Mouse (Mus musculus) limb, embryonic 15.5 days (tissue): ENCODE measurements at regions not wholly inside any gene's neighbourhood (a gene's known extent, or its start where the extent isn't known, plus 50 kb on each side); places are given as distances from the start of the nearest gene placed in this dataset.
A peak's percentile ranks its signal among the peaks of the same experiment; 100 is the strongest.

Experiments
- ATAC-seq: fragments of 200-750 bp; cut with Nextera tagmentation; 2 replicates; pipeline ENCODE4 v1.8.0; 2017; ENCODE audit warnings: low read depth, moderate TSS enrichment; ENCODE audit not compliant: insufficient number of reproducible peaks, low FRiP score, low TSS enrichment
- H3K27ac ChIP-seq: fragments of 300-500 bp; sonication (generic); 2 replicates; pipeline ENCODE4 v1.5.1; 2015; ENCODE audit warnings: moderate library complexity, mild to moderate bottlenecking, inconsistent platforms
- H3K27me3 ChIP-seq: fragments of 300-500 bp; sonication (generic); 2 replicates; pipeline ENCODE4 v1.6.1; 2015; ENCODE audit warnings: inconsistent platforms
- H3K36me3 ChIP-seq: fragments of 300-500 bp; sonication (generic); 2 replicates; pipeline ENCODE4 v1.6.1; 2015; ENCODE audit warnings: inconsistent platforms
- H3K4me1 ChIP-seq: fragments of 300-500 bp; sonication (generic); 2 replicates; pipeline ENCODE4 v1.6.1; 2015; ENCODE audit warnings: inconsistent platforms
- H3K4me2 ChIP-seq: fragments of 300-500 bp; sonication (generic); 2 replicates; pipeline ENCODE4 v1.6.1; 2015; ENCODE audit warnings: mild to moderate bottlenecking, inconsistent platforms
- H3K4me3 ChIP-seq: fragments of 300-500 bp; sonication (generic); 2 replicates; pipeline ENCODE4 v1.5.1; 2015; ENCODE audit warnings: mild to moderate bottlenecking, inconsistent platforms
- H3K9ac ChIP-seq: fragments of 300-500 bp; sonication (generic); 2 replicates; pipeline ENCODE4 v1.6.1; 2015; ENCODE audit warnings: inconsistent platforms
- H3K9me3 ChIP-seq: fragments of 300-500 bp; sonication (generic); 2 replicates; pipeline ENCODE4 v1.6.1; 2016; ENCODE audit warnings: inconsistent platforms
- WGBS: fragments of 180-500 bp; shearing (Covaris S2); methylation state at CpG from one replicate; pipeline ENCODE4 v1.1.7; 2015; 5-methylcytosine and 5-hydroxymethylcytosine counted together

DNA sequence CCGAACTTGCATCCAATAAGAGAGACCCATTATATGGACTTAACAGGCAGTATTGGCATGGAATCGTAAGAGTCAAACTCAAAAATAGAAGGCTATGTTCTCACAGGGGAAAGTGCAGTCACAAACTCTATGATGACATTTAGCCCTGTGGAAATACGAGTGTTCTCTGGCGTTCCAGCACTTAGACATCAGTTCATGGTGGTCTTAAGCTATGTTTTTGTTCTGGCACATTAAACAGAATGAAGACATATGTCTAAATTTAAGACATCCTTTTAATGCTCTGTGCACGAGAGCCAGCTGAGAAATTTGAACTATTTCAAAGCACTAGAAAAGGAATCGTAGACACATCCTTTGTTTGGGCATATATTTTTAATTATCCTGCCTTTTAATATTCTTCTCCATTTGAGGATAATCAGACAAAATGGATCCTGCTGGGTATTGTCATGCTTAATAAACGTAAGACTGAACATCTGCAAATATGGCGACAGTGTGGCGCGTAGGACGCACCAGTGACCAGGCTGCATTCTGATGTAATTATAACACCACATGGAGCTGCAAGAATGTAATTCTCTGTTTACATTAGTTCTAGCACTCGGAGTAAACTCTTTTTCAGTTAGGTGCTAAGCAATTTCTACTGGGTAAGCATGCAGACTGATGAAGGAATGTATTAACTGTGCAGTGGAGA lies 114.3 kb downstream of the Dkk1 start:
- Histone ChIP-seq H3K4me2 (no peak overlapping the region), H3K4me1 (no peaks in the 10 kb centered on the region), H3K36me3 (no peaks in the 10 kb centered on the region), H3K27me3 (no peaks in the 10 kb centered on the region), H3K9me3 (no peaks in the 10 kb centered on the region), H3K9ac (no peak overlapping the region), H3K27ac (no peak overlapping the region), H3K4me3 (no peak overlapping the region)
- 48% methylated on average over 12 of the region's 12 CpGs for WGBS
- ATAC-seq: no peak

DNA sequence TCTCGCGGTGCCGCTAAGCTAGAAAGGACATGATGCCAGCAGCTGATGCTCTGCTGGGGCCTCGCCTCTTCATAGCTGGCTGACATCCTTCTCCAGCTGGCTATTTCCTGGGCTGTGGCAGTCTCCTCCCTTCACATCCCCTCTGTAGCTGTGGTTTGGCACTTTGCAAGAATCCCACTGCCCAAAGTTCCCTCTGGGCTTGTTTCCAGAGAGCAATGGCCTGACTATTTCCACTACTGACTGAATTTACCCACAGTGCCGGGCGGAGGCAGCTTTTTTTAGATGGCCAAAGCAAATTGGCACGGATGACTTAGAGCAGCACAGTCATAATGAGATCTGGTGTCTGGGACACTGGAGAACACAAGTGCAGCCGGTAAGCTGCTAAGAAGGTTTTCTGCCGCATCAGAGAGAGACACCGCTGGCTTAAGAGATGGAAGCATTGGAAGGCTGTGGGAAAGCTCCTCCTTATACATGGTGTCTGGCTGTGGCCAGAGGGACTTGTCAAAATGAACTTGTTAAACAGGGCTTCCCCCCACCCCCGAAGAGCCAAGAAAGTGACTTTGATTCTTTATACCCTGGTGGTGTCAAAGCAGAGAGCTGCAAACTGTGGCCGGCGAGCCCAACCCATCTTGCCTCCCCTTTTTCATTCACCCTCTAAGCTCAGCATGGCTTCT lies 98.5 kb downstream of the Dkk1 start:
- Histone ChIP-seq H3K9ac (no peak overlapping the region), H3K4me1 (peaks cover 10% of the 10 kb centered on the region), H3K9me3 (no peaks in the 10 kb centered on the region), H3K4me2 (peak overlapping the region; percentile 29), H3K27ac (peak overlapping the region; percentile 51), H3K27me3 (no peaks in the 10 kb centered on the region), H3K4me3 (no peak overlapping the region), H3K36me3 (no peaks in the 10 kb centered on the region)
- ATAC-seq: peak; percentile 75
- WGBS: 47% methylated on average over 13 of the region's 13 CpGs

DNA sequence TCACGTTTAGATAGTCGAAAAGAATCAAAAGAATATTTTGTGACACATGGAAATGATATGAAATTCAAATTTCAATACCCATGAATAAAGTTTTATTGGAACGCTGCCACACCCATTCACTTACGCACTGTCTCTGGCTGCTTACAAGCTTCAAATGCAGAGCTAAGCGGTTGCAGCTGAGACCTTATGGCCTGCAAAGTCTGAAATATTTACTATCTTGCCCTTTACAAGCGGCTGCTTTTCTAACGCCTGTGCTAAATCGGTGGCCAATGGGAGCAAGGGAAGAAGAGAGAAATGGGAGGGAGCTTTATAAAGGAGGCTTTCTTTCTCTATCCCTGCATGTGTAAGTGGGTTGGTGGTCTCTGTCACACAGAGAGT lies 97.9 kb downstream of the Dkk1 start:
- ATAC-seq: peak; percentile 86
- WGBS: 38% methylated on average over 8 of the region's 8 CpGs
- H3K27me3 ChIP-seq: no peaks in the 10 kb centered on the region
- H3K4me1 ChIP-seq: peaks cover 10% of the 10 kb centered on the region
- H3K27ac ChIP-seq: peak overlapping the region; percentile 51
- no peaks in the 10 kb centered on the region for H3K9me3 ChIP-seq
- H3K36me3 ChIP-seq: no peaks in the 10 kb centered on the region
- no peak overlapping the region for H3K4me3 ChIP-seq
- H3K9ac ChIP-seq: no peak overlapping the region
- H3K4me2 ChIP-seq: peak overlapping the region; percentile 29

DNA sequence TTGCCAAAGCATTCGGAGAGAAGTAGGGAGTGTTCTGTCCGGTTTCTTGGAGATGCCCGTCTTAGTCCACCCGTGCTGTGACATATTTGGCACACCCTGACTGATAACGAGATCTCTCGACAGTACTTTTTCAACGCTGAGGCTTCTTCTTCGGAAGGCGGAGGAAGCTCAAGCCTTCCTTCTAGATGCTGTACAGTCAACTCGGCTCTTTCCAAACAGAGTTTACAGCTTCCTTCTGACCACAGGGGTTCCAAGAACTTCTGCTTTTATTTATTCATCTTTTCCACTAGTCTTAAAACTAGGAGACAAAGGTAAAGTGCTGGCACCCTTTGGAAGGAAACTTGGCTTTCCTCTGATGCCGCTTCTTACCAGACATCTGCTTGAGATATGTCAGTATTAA lies 96.8 kb downstream of the Dkk1 start:
- ATAC-seq: no peak
- H3K4me1 ChIP-seq: peaks cover 10% of the 10 kb centered on the region
- no peak overlapping the region for H3K4me2 ChIP-seq
- WGBS: 75% methylated on average over 11 of the region's 11 CpGs
- H3K9ac ChIP-seq: no peak overlapping the region
- no peaks in the 10 kb centered on the region for H3K36me3 ChIP-seq
- H3K4me3 ChIP-seq: no peak overlapping the region
- H3K27me3 ChIP-seq: no peaks in the 10 kb centered on the region
- H3K9me3 ChIP-seq: no peaks in the 10 kb centered on the region
- no peak overlapping the region for H3K27ac ChIP-seq

DNA sequence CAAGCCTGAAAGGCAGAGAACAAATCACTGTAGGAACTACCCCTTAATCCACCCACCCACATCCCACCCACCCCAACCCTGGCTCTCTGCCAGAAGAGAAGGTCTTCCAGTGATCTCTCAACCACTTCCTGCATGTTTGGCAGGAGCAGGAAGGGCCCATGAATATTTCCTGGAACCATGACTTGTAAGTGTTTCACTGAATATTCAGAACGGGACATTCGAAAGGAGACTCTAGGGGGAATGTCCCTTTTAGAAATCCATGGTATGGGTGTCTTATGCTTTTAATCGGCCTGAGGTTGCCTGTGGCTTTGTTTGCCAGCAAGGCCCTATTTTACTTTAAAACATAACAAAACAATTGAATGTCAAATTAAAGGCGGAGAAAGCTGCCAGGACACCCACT lies 66.0 kb downstream of the Dkk1 start:
- no peak for ATAC-seq
- H3K27me3 ChIP-seq: no peaks in the 10 kb centered on the region
- no peaks in the 10 kb centered on the region for H3K36me3 ChIP-seq
- H3K4me2 ChIP-seq: no peak overlapping the region
- no peaks in the 10 kb centered on the region for H3K4me1 ChIP-seq
- no peak overlapping the region for H3K4me3 ChIP-seq
- H3K27ac ChIP-seq: no peak overlapping the region
- no peaks in the 10 kb centered on the region for H3K9me3 ChIP-seq
- H3K9ac ChIP-seq: no peak overlapping the region
- WGBS: 36% methylated on average over 4 of the region's 4 CpGs

DNA sequence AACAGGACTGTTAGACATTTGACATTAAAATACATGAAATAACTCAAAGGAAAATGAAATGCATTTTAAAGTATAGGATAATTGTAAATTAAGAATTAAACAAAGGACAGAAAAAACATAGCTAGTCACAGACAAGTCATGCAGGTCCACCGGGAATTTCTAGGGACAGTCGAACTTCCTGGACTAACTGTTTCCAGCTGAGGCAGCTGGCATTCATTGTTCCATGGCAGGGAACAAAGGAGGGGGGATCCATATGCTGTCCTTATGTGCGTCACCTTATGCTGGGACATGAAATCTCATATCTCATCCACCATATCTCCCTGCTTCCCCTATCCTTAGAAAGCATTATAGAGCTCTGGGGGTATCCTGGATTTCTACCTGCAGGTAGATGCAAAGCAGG lies 59.7 kb downstream of the Dkk1 start:
- H3K9me3 ChIP-seq: no peaks in the 10 kb centered on the region
- H3K27me3 ChIP-seq: no peaks in the 10 kb centered on the region
- no peak overlapping the region for H3K27ac ChIP-seq
- H3K36me3 ChIP-seq: no peaks in the 10 kb centered on the region
- H3K4me1 ChIP-seq: no peaks in the 10 kb centered on the region
- no peak overlapping the region for H3K4me3 ChIP-seq
- no peak overlapping the region for H3K4me2 ChIP-seq
- H3K9ac ChIP-seq: no peak overlapping the region
- ATAC-seq: no peak
- 32% methylated on average over 3 of the region's 3 CpGs for WGBS

DNA sequence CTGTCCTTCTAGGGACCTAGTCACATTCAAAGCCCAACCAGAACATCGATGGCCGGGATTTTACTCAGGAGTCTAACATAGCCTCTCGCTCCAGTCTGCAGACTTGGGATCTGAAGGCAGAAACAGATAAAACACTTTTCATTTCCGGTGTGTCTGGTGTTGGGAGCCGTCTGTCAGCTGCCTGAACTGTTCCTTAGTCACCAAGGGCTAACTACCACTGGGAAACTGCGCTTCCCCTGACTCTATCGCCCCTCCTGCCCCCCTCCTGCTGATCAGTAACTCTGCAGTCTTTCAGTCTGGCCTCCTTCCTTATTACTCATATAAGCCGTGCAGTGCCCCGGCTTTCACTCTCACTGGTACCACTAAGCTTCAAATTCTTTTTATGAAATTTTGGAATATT lies 58.5 kb downstream of the Dkk1 start:
- ATAC-seq: no peak
- H3K27ac ChIP-seq: no peak overlapping the region
- no peaks in the 10 kb centered on the region for H3K4me1 ChIP-seq
- H3K4me2 ChIP-seq: no peak overlapping the region
- H3K9ac ChIP-seq: no peak overlapping the region
- no peaks in the 10 kb centered on the region for H3K36me3 ChIP-seq
- no peaks in the 10 kb centered on the region for H3K27me3 ChIP-seq
- no peaks in the 10 kb centered on the region for H3K9me3 ChIP-seq
- 39% methylated on average over 9 of the region's 9 CpGs for WGBS
- H3K4me3 ChIP-seq: no peak overlapping the region
